Mouse (Mus musculus) kidney, adult 9 months (tissue): ENCODE measurements around the gene Ncapd2.
"Not testable (repeated sequence)": the region's sequence is repeated elsewhere in the genome, so short reads cannot be mapped to it uniquely, and the experiment has no call there.

ENCODE experiments used
- DNase-seq: peaks from one replicate; pipeline ENCODE4 v3.0.0; 2022

Gene Ncapd2

DNA sequence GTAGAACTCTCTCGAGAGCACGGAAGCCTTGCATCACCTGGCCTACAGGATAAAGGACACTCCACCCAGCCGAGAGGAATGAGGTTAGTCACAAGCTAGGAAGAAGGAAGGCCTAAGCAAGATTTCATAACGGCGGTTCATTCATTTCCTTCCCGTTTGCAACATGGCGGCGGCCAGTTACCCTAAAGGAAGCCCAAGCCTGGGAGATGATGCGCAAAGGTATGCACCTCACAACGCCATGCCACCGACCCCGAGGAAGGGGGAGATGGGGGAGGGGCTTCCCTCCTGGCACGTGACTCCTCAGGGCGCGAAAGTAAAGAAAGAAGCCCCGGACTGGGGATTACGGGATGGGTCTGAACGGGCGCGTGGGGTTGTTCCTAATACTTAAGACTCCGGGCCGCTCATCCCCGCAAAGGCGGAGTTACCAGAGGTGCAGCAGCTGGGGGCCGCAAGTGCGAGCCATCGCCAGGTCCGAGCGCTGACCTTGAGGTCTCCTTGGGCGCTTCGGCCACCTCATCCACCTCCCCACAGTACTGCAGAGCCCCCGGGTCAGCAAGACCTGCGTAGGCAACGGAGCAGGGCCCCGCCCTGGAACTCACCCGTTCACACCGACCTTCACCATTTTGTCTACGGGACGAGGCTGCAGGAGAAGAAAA, 26.7 kb downstream of the Ncapd2 start:
- DNase-seq: peak; percentile 73

DNA sequence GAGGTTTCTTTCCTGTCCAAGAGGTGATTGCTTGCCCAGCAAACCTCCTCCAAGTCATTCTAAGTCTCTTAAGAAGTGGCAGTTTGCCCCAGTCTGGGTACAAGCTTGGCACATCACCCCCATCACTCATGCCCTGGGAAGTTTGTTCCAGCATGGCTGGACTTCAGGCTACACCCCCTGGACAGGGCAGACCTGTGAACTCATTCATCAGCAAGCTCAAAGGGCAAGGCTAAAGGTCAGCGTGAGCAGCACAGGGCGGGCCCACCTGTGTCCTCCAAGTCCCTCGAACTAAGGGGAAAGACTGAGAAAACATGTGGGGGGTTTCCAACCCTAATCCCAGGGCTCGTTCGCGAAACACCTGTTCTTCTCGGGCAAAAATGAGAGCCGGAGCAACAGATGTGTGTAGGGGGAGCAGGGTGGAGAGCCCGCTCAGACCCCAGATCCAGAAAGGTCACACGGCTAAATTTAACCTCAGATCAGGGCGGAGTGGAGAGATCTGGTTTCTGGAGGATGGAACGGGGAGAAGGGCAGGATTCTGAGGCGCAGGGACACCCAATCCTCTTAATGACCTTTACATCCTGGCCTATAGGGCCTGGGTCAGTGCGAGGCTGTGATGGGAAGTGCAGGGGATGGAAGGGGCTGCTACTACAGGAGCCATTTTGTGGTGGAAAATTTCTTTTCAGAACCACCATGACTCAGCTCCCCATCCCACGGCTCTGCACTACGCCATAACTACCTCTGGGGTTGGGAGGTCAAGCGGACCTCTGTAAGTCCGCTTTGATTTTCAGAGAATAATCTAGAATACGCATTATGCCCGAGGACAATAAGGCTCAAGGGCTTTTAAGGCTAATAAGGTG, 27.5 kb downstream of the Ncapd2 start:
- peak; percentile 94 for DNase-seq

DNA sequence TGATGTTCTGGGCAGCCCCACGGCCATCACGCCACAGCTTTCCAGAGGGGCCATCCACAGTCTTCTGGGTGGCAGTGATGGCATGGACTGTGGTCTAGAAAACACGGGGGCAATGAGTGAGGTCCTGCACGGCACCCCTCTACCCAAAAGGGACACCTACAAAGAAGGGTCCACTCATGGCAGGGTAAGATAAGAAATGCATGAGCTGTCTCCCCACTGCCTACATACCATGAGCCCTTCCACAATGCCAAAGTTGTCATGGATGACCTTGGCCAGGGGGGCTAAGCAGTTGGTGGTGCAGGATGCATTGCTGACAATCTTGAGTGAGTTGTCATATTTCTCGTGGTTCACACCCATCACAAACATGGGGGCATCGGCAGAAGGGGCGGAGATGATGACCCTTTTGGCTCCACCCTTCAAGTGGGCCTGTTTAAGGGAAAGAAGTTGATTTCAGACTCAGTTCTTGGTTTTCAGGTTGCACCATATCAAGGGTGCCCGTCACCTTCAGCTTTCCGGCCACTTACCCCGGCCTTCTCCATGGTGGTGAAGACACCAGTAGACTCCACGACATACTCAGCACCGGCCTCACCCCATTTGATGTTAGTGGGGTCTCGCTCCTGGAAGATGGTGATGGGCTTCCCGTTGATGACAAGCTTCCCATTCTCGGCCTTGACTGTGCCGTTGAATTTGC, 28.7 kb downstream of the Ncapd2 start:
- DNase-seq: not testable (repeated sequence)

DNA sequence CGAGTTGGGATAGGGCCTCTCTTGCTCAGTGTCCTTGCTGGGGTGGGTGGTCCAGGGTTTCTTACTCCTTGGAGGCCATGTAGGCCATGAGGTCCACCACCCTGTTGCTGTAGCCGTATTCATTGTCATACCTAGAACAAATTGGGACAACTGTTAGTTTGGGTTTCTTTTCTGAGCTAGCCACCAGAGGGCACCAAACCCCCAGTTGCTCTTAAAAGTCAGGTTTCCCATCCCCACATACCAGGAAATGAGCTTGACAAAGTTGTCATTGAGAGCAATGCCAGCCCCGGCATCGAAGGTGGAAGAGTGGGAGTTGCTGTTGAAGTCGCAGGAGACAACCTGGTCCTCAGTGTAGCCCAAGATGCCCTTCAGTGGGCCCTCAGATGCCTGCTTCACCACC, 29.5 kb downstream of the Ncapd2 start:
- DNase-seq: peak; percentile 72

DNA sequence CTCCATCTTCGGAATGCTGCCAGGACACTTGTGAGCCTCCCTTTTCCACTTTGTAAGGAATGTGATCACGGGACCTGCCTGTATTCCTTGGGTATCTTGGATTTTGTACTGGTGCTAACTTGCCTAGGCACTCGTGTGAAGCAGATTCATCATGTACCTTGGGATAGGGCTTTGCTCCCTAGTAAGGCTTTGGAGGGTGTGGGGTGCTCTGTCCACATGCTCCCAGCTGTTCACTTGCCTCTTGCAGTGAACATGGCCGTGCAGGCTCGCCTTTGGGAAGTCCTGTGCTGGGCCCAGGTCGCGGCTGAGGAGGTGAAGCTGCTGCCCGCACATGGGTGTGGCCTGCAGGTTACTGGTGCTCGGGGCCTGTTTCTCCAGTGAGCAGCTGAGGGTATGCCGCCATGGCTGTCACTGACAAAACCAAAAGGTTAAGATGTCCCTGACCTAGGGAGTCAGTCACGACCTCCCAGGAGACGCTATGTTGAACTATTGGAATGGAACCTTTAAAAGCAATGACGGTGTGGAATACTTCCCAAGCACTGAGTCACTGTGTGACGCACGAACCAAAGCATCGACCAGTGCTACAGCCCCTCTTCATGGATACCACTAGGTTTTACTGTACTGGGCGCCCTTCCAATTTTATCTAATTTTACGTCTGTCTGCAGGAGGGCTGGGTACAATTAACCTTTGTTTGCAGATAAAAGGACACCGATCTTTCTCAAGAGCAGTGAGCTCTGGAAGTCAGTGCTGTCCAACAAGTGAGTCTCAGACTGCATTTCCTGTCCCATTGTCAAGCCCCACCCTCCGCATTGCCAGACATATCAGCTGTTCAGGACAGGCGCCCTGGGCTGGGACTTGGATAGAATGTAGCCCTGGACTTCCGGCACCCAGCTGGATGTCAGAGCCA, 30.4 kb downstream of the Ncapd2 start:
- DNase-seq: peak; percentile 83

DNA sequence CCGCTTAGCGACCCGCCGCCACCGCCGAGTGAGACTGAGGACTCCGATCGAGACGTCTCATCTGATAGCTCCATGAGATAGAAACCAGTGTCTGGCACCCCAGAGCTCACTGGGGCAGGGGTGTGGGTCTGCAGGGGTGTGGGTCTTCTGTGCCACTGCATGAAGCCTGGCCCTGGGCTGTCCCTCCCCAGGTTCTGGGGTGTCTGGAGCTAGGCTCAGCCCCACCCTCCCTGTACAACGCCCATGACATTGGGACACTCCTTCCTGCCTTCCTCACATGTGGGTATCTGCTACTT, 31.0 kb downstream of the Ncapd2 start:
- no peak for DNase-seq

DNA sequence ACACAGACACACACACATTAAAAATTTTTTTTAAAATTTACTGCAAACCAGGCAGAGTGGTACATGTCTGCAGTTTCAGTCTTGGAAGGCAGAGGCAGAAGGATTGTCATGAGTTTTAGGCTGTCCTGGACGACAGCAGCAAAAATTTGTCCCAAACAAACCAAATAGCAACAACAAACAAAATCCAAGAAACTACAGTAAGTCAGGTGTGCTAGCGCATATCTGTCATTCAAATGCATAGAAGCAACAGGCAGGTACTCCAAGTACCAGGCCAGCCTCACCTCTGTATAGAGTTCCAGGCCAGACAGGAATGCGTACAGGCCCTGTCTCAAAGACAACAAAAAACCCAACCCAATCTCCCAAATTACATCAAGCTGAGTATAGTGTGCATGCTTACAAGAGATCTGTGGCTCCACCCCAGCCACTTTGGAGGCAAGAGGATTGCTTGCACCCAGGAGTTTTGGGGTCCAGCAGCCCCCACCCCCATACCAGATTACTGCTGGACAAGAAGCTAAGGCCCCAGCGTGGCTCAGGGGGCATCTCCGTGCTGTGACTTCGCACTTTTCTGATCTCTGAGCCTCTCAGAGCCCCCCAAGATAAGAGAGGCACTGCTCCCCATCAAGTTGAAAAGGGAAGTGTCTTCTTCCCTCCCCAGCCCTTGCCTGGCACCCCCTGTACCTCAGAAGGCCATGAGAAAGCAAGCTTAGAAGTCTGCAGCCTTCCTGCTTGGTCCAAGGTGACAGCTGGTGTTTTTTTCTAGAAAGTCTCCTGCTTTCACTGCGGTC, 31.5 kb downstream of the Ncapd2 start:
- DNase-seq: no peak

DNA sequence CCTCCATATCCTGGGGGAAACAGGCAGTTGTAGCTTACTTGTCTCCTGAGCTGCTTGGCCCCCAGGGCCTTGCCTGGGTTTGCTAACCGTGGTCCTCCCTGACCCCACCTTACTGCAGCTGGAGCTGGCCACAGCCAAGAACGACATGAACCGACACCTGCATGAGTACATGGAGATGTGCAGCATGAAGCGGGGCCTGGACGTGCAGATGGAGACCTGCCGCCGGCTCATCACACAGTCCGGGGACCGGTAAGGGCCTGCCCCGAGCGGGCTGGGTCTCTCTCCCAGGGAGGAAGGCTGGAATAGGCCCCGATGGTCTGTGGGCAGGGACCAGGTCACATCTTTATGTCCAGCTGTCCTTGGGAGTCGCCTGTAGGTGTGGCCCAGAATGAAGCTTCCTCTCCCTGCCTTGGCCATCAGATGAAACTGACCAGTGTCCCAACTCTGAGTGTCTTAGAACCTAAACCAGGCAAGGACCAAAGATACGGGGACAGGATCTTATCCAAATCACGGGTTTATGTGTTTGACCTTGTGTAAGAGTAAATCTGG, 32.5 kb downstream of the Ncapd2 start:
- no peak for DNase-seq

DNA sequence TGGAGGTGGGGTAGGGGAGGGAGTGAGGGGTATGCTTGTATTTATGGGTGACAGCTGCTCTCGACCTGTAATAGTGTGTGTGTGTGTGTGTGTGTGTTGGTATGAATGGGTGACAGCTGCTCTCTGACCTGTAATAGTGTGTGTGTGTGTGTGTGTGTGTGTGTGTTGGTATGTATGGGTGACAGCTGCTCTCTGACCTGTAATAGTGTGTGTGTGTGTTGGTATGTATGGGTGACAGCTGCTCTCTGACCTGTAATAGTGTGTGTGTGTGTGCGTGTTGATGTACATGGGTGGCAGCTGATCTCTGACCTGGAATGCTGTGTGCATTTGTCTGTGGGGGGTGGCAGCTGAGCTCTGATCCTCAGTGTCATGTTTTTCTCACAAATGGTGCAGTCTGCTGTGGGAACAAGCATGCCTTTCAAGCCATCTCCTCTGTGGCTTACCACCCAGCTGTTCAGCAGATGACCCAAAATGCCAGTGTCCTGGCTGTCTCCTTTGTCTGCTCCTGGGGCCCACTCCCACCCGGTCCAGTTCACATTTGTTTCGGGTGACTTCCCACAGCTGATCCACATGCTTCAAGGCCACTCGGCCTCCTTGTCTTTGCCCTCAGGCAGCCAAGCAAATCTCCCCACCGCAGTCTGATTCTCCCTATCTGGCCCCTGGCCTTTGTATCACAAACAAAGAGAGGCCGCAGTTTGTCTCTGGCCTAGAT, 34.4 kb downstream of the Ncapd2 start:
- no peak for DNase-seq

DNA sequence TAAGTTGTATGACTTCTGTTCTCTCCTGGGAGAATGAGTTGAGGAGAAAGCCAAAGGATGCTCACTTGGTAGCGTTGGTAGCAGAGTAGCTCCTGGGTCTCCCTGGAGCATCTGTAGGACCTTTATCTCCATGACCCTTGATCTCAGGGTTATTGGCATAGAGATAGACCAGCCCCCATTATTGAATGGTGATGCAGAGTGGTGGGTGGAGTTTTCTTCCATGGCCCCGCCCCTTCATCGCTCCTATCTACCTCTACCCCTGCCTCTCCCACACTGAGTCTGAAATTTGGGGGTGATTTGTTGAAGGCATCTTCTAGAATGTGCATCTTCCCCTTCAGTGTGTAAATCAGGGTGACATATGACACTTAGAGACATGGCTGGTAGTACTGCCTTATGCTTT, 35.0 kb downstream of the Ncapd2 start:
- no peak for DNase-seq

DNA sequence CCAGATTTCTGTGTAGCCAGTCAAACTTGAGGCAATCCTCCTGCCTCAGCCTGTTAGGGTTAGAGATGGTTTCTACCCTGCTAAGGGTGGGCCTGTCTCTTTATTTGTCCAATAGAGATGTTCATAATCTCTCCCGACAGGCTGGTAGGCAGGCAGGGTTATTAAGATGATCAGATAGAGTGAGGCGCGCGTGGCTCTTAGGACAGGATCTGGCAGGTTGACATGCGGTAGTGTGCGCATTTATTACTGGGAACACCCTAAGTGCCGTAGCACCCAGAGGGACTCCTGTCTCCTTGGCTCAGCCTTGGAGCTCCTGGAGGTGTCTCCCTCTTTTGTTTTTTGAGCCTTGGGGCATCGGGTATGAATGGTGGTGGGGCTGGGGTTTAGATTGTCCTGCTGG, 36.2 kb downstream of the Ncapd2 start:
- no peak for DNase-seq

DNA sequence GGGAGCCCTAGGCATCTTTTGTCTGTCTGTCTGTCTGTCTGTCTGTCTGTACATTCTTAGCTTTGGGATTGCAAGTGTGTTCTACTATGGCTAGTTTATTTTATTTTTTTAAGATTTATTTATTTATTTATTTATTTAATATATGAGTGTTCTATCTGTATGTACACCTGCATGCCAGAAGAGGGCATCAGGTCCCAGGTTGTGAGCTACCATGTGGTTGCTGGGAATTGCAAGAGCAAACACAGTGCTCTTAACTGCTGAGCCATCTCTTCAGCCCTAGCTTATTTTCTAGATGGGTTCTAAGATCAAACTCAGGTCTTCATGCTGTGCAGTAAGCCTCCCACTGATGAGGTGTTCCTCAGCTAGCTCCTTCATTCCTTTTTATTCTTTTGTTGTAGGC, 37.0 kb downstream of the Ncapd2 start:
- DNase-seq: no peak

DNA sequence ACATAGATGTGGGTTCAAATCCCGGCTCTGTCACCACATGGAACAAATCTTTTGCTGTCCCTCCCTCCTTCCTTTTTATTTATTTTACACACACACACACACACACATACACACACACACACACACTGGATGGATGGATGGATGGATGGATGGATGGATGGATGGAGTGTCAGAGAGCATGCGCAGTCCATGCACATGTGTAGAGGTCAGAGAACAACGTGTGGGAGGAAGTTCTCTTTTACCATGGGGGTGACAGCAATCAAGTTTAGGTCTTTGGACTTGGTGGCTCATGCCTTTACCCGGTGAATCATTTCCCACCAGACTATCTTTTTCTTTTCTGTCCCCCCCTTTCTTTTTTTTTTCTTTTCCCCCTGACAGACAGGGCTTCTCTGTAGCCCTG, 37.8 kb downstream of the Ncapd2 start:
- no peak for DNase-seq

DNA sequence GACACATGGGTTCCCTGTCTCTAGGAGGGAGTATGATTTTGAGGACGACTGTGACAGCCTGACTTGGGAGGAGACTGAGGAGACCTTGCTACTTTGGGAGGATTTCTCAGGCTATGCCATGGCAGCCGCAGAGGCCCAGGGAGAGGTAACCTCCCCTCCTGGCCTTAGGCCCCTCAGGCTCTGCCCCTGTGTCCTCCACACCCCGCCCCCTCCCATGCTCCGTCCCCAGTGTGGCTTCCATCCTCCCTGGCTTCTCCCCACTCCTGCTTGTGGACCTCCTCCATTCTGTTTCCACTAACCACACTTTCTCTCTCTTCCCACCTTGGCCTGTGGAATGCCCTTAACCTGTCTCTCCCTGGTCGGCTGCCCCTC, 38.5 kb downstream of the Ncapd2 start:
- no peak for DNase-seq

DNA sequence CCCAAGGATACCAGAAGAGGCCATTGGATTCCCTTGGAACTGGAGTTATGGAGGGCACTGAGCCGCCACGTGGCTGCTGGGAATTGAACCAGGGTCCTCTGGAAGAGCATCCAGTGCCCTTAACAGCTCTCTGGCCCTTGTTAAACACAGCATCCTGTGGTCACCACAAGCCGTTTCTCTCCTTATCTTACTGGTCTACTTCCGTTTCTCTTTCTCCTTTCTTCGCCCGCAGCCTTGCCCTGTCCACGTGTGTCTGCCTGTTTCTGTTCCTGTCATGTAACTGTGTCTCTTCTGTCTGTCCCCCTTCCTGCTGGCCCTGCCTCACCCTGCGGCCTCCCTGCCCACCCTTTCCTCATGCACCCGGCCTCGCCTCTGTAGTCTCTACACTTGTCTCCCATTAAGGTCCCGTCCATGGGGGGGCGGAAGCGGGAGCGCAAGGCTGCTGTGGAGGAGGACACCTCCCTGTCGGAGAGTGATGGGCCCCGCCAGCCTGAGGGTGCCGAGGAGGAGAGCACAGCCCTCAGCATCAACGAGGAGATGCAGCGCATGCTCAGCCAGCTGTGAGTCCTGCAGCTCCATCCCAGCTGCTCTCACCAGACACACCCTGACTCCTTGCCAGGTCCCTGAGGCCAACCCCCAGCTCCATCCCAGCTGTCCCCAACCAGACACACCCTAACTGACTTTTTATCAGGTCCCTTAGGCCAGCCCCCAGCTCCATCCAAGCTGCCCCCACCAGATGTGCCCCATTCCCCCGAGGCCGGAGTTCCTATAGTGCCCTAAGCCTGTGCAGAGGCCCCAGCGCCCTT, 39.1 kb downstream of the Ncapd2 start:
- no peak for DNase-seq

DNA sequence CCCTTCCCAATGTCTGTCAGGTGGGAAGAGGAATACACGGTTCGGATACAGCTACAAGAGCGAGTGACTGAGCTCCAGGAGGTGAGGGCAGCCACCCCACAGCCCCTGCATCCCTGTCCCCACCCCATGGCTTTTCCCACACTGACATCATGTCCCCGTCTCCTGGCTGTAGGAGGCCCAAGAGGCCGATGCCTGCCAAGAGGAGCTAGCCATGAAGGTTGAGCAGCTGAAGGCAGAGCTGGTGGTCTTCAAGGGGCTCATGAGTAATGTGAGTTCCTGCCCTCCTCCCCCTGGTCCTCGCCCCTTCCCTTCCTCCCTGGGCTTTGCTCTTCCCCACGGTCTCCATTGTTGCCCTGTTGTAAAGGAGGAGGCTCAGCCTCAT, 41.9 kb downstream of the Ncapd2 start:
- no peak for DNase-seq

DNA sequence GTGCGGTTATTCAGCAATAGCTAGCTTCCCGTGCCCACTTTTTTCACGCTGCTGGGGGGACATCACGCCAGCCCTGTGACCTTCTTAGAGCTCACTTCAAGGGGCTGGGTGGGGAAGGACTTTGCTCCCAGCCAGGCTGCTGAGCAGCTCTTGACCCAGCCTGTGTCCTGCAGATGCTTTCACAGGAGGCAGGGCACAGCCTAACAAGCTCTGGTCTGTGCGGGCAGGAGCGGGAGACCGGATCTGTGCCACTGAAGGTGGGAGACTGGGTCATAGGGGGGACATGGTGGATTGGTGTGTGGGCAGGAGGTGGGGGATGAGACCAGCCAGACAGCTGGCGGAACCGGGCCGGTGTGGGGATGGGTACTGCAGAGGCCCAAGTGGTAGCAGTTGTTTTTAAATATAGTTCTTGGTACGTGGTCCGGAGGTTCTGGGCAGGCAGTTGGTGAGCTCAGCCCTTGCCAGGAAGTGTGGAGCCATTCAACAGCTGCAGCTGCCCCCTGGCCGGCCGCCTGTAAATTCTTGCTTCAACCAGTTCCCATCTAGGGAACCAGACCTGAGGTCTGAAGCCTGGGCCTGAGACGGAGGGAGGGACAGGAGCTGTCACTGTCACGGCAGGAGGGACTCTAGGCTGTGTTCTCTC, 42.5 kb downstream of the Ncapd2 start:
- peak; percentile 70 for DNase-seq

DNA sequence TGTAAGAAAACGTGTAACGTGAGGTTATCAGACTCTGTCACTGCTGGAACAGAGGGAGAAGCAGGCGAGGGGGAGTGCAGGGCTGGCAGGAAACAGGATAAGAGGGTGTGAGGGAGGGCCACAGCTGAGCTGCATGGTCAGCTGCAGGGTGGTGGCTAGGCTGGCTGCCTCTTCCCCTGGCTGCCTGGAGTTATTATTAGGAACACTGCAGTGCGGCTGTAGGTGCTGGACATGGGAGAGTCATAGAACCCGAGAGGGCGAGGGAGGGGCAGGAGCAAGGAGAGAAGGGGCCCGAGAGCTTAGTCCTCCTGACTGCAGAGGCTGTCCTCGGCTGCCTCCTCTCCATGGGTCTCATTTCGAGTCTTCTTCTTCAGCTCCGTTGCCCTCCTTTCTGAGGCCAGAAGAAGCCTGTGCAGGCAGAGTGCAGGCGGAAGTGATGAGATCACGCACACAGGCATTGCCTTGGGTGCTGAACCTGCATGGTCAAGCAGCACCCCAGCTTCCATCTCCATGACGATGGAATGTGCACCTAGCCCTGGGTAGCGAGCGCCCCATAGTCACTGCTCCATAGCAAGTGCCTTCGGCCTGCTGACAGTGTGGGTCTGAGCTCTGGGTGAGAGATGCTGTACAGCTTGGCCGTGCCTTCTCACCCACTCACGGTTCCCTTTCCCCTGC, 43.1 kb downstream of the Ncapd2 start:
- peak; percentile 52 for DNase-seq

DNA sequence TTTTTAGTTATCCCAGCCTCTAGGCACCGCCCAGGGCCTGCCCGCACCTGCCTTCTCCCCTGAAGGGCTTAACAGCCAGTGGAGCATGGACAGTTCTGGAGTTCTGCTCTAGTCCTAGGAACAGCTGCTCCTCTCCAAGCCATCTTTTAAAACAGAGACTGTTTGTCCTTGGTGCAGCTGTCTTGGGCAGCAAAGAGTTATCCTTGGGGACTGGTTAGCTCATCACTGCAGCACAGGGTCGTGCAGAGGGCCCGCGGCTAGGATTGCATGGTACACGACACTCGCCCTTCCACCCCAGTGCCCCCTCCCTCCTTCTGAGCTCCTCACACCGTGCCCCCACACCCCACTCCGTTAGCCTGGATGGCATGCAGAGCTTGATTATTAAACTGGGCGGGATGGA, 44.2 kb downstream of the Ncapd2 start:
- DNase-seq: no peak
